Mouse (Mus musculus) kidney, embryonic 16.5 days (tissue): ENCODE measurements around the gene Fgfr1op2. TPM values are rescaled to one million over a fixed set of nuclear protein-coding genes. Genes with fewer than 3 reads are reported as not detected.

Source experiments
- ATAC-seq: fragments of 200-750 bp; cut with Nextera tagmentation; 2 replicates; pipeline ENCODE4 v1.8.0; 2017; ENCODE audit warnings: moderate TSS enrichment; ENCODE audit not compliant: low FRiP score, low TSS enrichment
- H3K27ac ChIP-seq: fragments of 300-500 bp; sonication (generic); 2 replicates; pipeline ENCODE4 v1.5.1; 2014; ENCODE audit warnings: low read length
- H3K27me3 ChIP-seq: fragments of 300-500 bp; sonication (generic); 2 replicates; pipeline ENCODE4 v1.6.1; 2014; ENCODE audit warnings: low read length, control low read depth, mixed read lengths; ENCODE audit not compliant: insufficient read depth
- H3K36me3 ChIP-seq: fragments of 300-500 bp; sonication (generic); 2 replicates; pipeline ENCODE4 v1.6.1; 2014; ENCODE audit warnings: low read length, control low read depth, mixed read lengths; ENCODE audit not compliant: insufficient read depth
- H3K4me1 ChIP-seq: fragments of 300-500 bp; sonication (generic); 2 replicates; pipeline ENCODE4 v1.6.1; 2014; ENCODE audit warnings: low read length, control low read depth, mixed read lengths; ENCODE audit not compliant: insufficient read depth
- H3K4me2 ChIP-seq: fragments of 300-500 bp; sonication (generic); replicated peaks from 2 replicates; pipeline ENCODE4 v1.6.1; 2014; ENCODE audit warnings: low read depth, low read length
- H3K4me3 ChIP-seq: fragments of 300-500 bp; sonication (generic); 2 replicates; pipeline ENCODE4 v1.5.1; 2014; ENCODE audit warnings: mild to moderate bottlenecking, low read length
- H3K9ac ChIP-seq: fragments of 300-500 bp; sonication (generic); replicated peaks from 2 replicates; pipeline ENCODE4 v1.6.1; 2014; ENCODE audit warnings: low read length
- H3K9me3 ChIP-seq: fragments of 300-500 bp; sonication (generic); 2 replicates; pipeline ENCODE4 v1.6.1; 2016; ENCODE audit warnings: low read length, control low read depth
- WGBS: fragments of 180-500 bp; shearing (Covaris S2); extraction: QIAGEN DNeasy Blood & Tissue Kit; methylation state at CpG from one replicate; pipeline ENCODE4 v1.1.7; 2014; 5-methylcytosine and 5-hydroxymethylcytosine counted together
- polyA plus RNA-seq: library from polyadenylated mRNA; unstranded; fragments of >200 nt; fragmentation: Nextera tagmentation; extraction: Ambion mirVana; gene quantifications from 2 replicates; pipeline ENCODE4 v1.2.1, GENCODE M21; 2015

Fgfr1op2 gene
- polyA plus RNA-seq, 1 experiment from 2014 or later = 92.6 TPM

DNA sequence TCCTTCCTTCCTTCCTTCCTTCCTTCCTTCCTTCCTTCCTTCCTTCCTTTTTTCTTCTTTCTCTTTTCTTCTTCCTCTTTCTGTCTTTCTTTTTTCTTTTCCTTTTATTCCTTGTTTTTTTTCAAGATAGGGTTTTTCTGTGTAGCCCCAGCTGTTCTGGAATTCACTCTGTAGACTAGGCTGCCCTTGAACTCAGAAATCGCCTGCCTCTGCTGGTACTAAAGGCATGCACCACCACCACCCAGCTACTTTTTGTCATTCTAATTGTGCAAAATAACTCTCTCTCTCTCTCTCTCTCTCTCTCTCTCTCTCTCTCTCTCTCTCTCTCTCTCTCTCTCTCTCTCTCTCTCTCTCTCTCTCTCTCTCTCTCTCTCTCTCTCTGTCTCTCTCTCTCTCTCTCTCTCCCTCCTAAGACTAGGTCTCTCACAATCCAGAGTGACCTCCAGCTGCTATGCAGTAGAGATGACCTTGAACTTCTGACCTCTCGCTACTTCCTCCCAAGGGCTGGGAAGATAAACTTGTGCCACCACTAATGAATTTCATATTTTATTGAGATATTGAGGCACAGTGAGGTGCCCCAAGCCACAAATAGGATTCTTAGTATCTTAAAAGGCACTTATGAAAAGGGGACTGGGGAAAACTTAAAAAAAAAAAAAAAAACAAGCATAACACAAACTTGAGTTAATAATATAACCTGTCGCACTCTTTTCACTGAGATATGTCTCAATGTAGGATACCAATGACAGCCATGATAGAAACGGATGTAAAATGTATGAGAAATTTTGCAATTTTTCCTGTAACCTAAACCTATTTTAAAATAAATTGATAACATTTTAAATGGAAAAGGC lies 58.0 kb downstream of the Fgfr1op2 start:
- no peak for ATAC-seq
- 61% methylated on average over 4 of the region's 4 CpGs for WGBS

GRCm38 (mm10) chr6:146636482-146636881 lies 59.5 kb downstream of the Fgfr1op2 start:
- Histone ChIP-seq H3K27ac (no peak overlapping the region), H3K4me3 (no peak overlapping the region), H3K9me3 (no peaks in the 10 kb centered on the region), H3K27me3 (no peaks in the 10 kb centered on the region), H3K4me1 (peaks cover 21% of the 10 kb centered on the region), H3K36me3 (no peaks in the 10 kb centered on the region), H3K4me2 (no peak overlapping the region), H3K9ac (no peak overlapping the region)
- ATAC-seq = no peak
- 85% methylated on average over 5 of the region's 5 CpGs for WGBS

More for the DNA sequence above, 58.0 kb downstream of the Fgfr1op2 start:
- Histone ChIP-seq H3K4me2 (peak overlapping the region; percentile 69), H3K27ac (no peak overlapping the region), H3K4me1 (peaks cover 23% of the 10 kb centered on the region), H3K9ac (no peak overlapping the region), H3K36me3 (no peaks in the 10 kb centered on the region), H3K27me3 (no peaks in the 10 kb centered on the region), H3K4me3 (peak overlapping the region; percentile 62; the same call in 1 of the 2 replicates), H3K9me3 (no peaks in the 10 kb centered on the region)

DNA sequence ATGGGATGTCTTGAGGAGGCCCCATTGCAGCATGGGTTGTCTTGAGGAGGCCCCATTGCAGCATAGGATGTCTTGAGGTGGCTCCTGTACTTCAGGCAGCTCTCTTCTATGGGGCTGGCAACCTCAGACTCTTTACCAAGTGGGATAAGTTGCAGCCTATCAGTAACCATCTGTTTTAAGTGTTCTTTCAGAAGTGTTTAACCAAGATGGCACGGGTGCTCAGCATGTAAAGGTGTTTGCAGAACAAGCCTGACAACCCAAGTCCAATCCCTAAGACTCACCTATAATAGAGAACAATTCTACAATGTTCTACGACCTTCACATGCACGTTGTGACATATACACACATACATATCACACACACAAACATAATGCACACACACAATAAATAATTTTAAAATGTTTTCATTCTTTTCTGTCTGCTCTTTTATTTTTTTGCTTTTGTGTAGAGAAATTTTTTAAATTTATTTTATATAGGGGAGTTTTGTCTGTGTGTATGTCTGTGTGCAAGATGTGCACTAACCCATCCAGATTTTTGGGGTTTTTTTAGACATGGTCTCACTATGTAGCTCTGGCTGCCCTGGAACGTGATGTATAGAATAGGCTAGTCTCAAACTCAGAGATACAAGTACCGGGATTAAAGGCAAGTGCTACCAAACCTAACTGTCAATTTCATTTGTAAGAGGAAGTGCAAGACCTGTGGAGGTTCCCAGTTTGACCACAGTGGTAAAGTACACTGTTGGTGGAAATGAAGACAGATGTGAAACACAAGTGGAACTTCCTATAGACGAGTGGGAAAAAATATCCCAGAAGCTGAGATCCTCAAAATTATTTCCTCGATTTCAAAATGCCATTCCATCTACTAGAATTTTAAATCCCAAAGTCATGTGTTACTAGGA lies 63.3 kb downstream of the Fgfr1op2 start:
- H3K27me3 ChIP-seq = no peaks in the 10 kb centered on the region
- WGBS = 85% methylated on average over 7 of the region's 7 CpGs
- no peak overlapping the region for H3K9ac ChIP-seq
- H3K36me3 ChIP-seq = no peaks in the 10 kb centered on the region
- peaks cover 8% of the 10 kb centered on the region for H3K4me1 ChIP-seq
- no peak overlapping the region for H3K27ac ChIP-seq
- ATAC-seq = no peak
- no peak overlapping the region for H3K4me2 ChIP-seq
- no peak overlapping the region for H3K4me3 ChIP-seq
- no peaks in the 10 kb centered on the region for H3K9me3 ChIP-seq

GRCm38 (mm10) chr6:146640991-146641390 lies 64.0 kb downstream of the Fgfr1op2 start:
- Histone ChIP-seq H3K36me3 (no peaks in the 10 kb centered on the region), H3K27ac (no peak overlapping the region), H3K9me3 (no peaks in the 10 kb centered on the region), H3K9ac (no peak overlapping the region), H3K4me2 (no peak overlapping the region), H3K4me1 (peaks cover 8% of the 10 kb centered on the region), H3K27me3 (no peaks in the 10 kb centered on the region), H3K4me3 (no peak overlapping the region)
- WGBS = 77% methylated on average over 6 of the region's 6 CpGs
- no peak for ATAC-seq

DNA sequence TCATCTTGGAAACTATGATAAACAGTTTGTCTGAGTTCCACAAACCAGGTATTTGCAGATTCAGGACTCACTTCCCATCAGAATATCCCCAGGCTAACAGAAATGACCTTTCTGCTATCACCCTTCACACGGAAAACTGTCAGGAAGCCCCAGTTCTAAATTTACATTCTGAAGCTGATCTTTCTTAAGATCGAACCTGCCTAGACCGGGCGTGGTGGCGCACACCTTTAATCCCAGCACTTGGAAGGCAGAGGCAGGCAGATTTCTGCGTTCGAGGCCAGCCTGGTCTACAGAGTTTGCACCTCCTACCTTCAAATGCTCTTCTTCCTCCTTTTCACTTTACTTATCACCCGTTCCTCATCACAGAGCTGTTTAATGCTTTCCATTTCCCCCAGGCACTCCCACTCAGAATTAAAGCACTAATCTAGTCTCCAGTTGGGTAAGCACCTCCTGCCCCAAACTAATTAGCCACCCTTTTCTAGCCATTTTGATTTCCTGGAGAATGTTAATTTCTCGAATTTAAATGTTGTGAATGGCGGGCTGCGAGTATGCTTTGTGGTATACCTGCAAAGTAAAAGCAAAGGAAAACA lies 64.7 kb downstream of the Fgfr1op2 start:
- Histone ChIP-seq H3K9me3 (no peaks in the 10 kb centered on the region), H3K27me3 (no peaks in the 10 kb centered on the region), H3K4me1 (peaks cover 8% of the 10 kb centered on the region), H3K27ac (peak overlapping the region; percentile 51; the same call in 1 of the 2 replicates), H3K4me2 (peak overlapping the region; percentile 78), H3K9ac (peak overlapping the region; percentile 57), H3K36me3 (no peaks in the 10 kb centered on the region), H3K4me3 (peak overlapping the region; percentile 93)
- 64% methylated on average over 11 of the region's 11 CpGs for WGBS
- ATAC-seq = no peak

GRCm38 (mm10) chr6:146642276-146643183 lies 65.5 kb downstream of the Fgfr1op2 start, which contains the start of the genes Med21 and Tm7sf3:
Gene Med21 (plus strand): TSS chr6:146642547.
Gene Tm7sf3 (minus strand): TSS chr6:146642824.
- Histone ChIP-seq H3K4me1 (peaks cover 8% of the 10 kb centered on the region), H3K27me3 (no peaks in the 10 kb centered on the region), H3K27ac (peak within 1 kb of the TSS; percentile 95), H3K4me2 (peak within 1 kb of the TSS; percentile 78), H3K4me3 (peak within 1 kb of the TSS; percentile 93), H3K9ac (peak within 1 kb of the TSS; percentile 91), H3K9me3 (no peaks in the 10 kb centered on the region), H3K36me3 (no peaks in the 10 kb centered on the region)
- under 1% methylated on average over 49 of the region's 60 CpGs for WGBS
- peak; percentile 97 for ATAC-seq

- Histone ChIP-seq H3K4me2 (peak overlapping the region; percentile 78), H3K36me3 (no peaks in the 10 kb centered on the region), H3K27me3 (no peaks in the 10 kb centered on the region), H3K4me3 (peak overlapping the region; percentile 93), H3K27ac (peak overlapping the region; percentile 95), H3K4me1 (peaks cover 8% of the 10 kb centered on the region), H3K9me3 (no peaks in the 10 kb centered on the region), H3K9ac (peak overlapping the region; percentile 91)
- 26% methylated on average over 11 of the region's 11 CpGs for WGBS
- ATAC-seq = 0 out of 2 replicates have a peak, but pooled peaks have one; percentile 35
Observed at GRCm38 (mm10) chr6:146643184-146643570, 66.2 kb downstream of the Fgfr1op2 start.
